Mouse (Mus musculus): ENCODE data around the gene Cux2.

Gene Cux2

GRCm38 (mm10) chr5:122050017-122050831 lies at the start of gene Cux2:
Gene Cux2, minus strand, starts transcription at chr5:122050102.
- DNase-seq, result peak; percentile 82

GRCm38 (mm10) chr5:122094439-122094838 lies 44.5 kb upstream of the Cux2 start:
- no peak for DNase-seq

DNA sequence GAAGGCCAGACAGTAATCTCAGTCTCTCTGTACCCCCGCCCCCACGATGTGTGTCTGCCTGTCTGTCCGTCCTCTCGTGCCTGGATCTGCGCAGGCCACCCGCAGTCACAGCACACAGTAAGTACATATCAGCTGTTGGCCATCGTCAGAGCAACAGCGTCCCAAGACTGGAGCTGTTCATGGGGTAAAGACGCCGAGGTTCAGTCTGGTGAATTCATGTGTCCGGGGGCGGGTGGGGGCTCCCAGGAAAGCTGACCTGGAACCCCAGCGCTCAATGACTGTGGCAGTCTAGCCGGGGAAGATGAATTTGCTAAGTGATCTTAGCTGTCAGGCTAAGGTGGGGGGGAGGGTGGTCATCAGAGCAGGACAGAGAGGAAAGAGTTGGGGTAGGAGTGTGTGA lies 43.8 kb upstream of the Cux2 start:
- DNase-seq, result no peak

DNA sequence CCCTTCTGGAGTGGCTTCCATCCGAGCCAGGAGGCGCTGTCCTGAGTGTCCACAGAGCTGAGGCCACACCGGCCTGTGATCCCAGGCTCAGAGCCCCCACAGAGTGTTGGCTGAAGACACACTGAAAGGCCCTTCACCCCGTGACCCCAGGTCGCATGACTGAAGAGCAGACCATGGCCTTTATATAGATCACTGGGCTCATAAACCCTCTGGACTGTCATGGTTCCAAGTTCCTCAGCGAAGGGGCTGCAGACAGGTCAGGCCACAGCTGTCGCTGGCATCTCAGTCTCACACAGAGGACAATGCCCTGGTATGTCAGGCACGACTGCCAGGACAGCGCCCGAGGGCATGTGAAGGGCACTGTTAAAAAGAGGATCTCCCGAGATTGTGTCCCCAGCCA lies 42.9 kb upstream of the Cux2 start:
- no peak for DNase-seq

GRCm38 (mm10) chr5:122091070-122091469 lies 41.2 kb upstream of the Cux2 start:
- peak; percentile 30 for DNase-seq

GRCm38 (mm10) chr5:122089664-122090063 lies 39.8 kb upstream of the Cux2 start:
- no peak for DNase-seq

DNA sequence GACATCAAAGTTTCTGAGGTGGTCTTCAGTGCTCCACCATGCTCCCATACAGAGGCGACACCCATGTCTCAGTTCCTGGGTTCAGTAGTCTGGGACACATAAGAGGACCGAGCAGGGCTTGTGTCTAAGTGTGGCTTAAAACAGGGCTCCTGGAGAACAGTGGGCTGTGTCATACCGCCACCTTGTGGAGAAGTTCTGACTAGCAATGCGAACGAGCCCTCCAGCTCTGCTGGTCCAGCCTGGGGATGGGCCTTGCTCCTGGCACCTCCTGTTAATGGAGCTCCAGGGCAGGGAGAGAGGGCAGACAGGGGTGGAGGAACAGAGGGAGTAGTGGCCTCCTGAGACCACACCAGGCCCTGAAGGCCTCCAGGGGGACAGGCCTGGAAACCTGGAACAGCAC lies 39.0 kb upstream of the Cux2 start:
- peak; percentile 82 for DNase-seq

DNA sequence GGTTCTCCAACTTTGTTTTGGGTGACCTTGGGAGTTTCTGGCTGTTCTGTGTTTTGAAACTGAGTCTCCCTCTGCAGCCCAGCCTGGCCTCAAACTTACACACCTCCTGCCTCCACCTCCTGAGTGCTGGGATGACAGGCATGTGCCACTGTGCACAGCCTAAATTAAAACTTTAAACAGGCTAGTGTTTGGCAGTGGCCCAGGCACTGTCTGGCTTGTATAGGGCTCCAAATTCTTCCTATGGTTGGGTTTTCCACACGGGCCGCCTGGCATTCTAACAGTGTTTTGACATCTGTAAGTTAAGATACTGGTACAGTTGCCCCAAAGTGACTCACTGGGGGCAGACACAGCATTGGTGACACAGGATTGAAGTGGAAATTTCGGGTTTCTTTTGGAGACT lies 36.2 kb upstream of the Cux2 start:
- DNase-seq, result no peak

DNA sequence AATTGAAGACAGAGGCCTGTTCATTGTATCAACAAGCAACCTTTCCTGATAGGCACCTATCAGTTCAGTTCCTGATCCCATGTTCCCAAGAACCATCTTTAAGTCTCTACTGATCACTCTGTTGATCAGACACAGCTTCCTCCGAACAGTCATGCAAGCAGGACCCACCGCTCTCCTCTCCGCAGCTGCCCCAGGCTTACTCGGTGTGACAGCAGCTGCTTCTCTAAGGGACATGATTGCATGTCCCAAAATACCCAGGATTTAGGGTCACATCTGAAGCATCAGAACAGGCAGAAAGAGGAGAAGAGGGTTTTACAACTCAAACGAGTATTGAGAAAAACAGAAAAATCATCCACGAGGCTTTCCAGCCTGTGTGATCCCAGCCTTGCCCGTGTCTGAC lies 35.4 kb upstream of the Cux2 start:
- DNase-seq, result no peak

- no peak for DNase-seq
Observed at GRCm38 (mm10) chr5:122084470-122084869, 34.6 kb upstream of the Cux2 start.

- DNase-seq, result no peak
Observed at GRCm38 (mm10) chr5:122083282-122083681, 33.4 kb upstream of the Cux2 start.

GRCm38 (mm10) chr5:122081471-122081870 lies 31.6 kb upstream of the Cux2 start:
- no peak for DNase-seq

GRCm38 (mm10) chr5:122080930-122081329 lies 31.0 kb upstream of the Cux2 start:
- peak; percentile 79 for DNase-seq

GRCm38 (mm10) chr5:122079796-122080195 lies 29.9 kb upstream of the Cux2 start:
- DNase-seq, result no peak

DNA sequence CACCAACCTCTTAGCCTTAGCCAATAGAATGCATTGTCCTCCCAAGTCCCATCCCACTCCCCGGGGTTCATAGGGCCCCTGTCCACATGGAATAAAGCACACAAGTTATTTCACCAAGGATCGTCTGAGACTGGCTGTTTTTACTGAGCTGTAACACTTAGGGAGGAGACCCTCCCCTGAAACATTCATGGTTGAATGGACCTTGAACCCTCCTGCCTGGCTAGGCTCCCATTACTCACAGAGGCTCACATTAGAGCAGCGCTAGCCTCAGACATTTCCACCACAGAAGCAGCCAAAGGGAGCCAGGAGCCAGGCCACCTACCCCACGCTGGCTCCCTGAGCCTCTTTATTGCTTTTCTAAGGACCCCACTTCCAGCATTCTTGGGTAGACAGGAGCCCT lies 27.3 kb upstream of the Cux2 start:
- no peak for DNase-seq

DNA sequence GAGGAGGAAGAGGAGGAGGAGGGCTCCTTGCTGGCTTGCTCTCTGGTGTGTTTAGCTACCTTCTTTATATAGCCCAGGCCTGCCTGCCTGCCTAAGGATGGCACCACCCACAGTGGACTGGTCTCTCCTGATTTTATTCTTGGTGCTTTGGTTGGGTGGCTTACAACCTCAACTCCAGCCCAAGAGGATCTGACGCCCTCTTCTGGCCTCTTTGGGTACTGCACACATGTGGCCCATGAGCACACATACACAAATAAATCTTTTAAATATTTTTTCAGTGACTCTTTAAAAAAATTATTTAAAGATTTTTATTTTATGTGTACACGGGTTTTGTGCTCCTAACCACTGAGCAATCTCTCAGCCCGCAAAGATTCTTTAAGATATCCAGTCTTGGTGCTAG lies 25.8 kb upstream of the Cux2 start:
- no peak for DNase-seq

DNA sequence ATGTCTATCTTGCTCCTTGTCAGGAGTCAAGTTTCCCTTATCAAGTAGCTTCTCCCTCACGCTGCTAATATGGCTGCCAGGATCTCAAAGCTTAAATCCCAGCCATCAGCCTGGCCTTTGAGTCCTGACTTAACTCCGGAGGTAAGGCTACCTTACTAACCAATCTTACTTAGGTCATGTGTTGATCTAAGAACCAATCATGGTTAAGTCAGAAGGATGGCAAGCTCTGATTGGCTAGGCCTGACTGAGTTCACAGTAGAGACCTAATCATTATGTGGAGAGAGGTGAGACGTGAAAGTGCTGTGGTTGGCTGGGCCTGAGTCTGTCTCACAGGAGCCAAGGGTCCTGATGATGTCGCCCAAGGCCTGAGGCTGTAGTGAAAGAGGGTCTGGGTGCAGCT lies 22.1 kb upstream of the Cux2 start:
- DNase-seq, result no peak

- DNase-seq, result peak; percentile 23
Observed at GRCm38 (mm10) chr5:122070963-122071800, 21.3 kb upstream of the Cux2 start.

DNA sequence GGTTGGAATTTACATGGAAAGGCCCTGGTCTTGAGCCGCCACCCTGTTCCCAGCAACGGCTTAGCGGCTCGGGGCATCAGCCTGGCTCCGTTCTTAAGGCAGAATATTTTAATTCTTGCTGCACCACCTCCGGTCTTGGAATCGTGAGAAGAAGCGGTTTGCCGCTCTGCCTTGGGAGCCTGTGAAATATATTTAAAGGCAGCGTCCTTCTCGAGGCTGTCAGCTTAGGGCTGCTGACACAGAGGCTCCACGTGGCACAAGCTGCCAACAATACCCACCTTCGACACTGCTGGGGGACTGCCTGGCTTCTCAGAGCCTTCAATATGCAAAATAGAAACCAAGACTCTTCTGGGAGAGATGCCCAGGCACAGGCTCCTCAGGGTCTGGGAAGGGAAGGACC lies 18.7 kb upstream of the Cux2 start:
- DNase-seq, result no peak

- DNase-seq, result peak; percentile 60
Observed at GRCm38 (mm10) chr5:122063204-122063933, 13.5 kb upstream of the Cux2 start.

- no peak for DNase-seq
Observed at GRCm38 (mm10) chr5:122062479-122062878, 12.6 kb upstream of the Cux2 start.

GRCm38 (mm10) chr5:122060767-122061333 lies 10.9 kb upstream of the Cux2 start:
- DNase-seq, result no peak

All from right cerebral cortex, postnatal 25 days (tissue).